Mouse (Mus musculus): Measurements from ENCODE around the gene Stoml3.

GRCm38 (mm10) chr3:53513096-53513495, 24.6 kb downstream of the Stoml3 start:
- TF ChIP-seq CTCF (IDR thresholded peaks at IDR 0.05; ENCODE audit: low read depth, low read length): no peak
- TF ChIP-seq POLR2A (IDR thresholded peaks at IDR 0.05; ENCODE audit: extremely low read depth, insufficient read depth, low read length): no peak
